Mouse (Mus musculus) heart, postnatal 0 days (tissue): ENCODE data around the gene Mlkl. TPM values are rescaled to one million over a fixed set of nuclear protein-coding genes. Genes with fewer than 3 reads are reported as not detected.
"Not testable (repeated sequence)": the region's sequence is repeated elsewhere in the genome, so short reads cannot be mapped to it uniquely, and the experiment has no call there.

ENCODE experiments used
- ATAC-seq: fragments of 200-750 bp; cut with Nextera tagmentation; 2 replicates; pipeline ENCODE4 v1.8.0; 2017; ENCODE audit warnings: low read depth, moderate number of reproducible peaks, moderate library complexity; ENCODE audit not compliant: insufficient read depth
- DNase-seq: peaks from one replicate; pipeline ENCODE4 v3.0.0-alpha.2; 2016; ENCODE audit warnings: low spot score
- H3K27ac ChIP-seq: fragments of 300-500 bp; sonication (generic); 2 replicates; pipeline ENCODE4 v1.5.1; 2014; ENCODE audit warnings: low read depth, mild to moderate bottlenecking
- H3K27me3 ChIP-seq: fragments of 300-500 bp; sonication (generic); 2 replicates; pipeline ENCODE4 v1.6.1; 2014; ENCODE audit warnings: low read length, mixed read lengths; ENCODE audit not compliant: control insufficient read depth, insufficient read depth
- H3K36me3 ChIP-seq: fragments of 300-500 bp; sonication (generic); replicated peaks from 2 replicates; pipeline ENCODE4 v1.6.1; 2014; ENCODE audit warnings: low read length, mixed read lengths; ENCODE audit not compliant: control insufficient read depth, insufficient read depth
- H3K4me1 ChIP-seq: fragments of 300-500 bp; sonication (generic); 2 replicates; pipeline ENCODE4 v1.6.1; 2014; ENCODE audit warnings: antibody characterized with exemption; ENCODE audit not compliant: control insufficient read depth, insufficient read depth
- H3K4me2 ChIP-seq: fragments of 300-500 bp; sonication (generic); 2 replicates; pipeline ENCODE4 v1.6.1; 2014; ENCODE audit warnings: low read depth, mild to moderate bottlenecking, low read length, moderate library complexity
- H3K4me3 ChIP-seq: fragments of 300-500 bp; sonication (generic); 2 replicates; pipeline ENCODE4 v1.5.1; 2014; ENCODE audit warnings: low read depth, low read length
- H3K9ac ChIP-seq: fragments of 300-500 bp; sonication (generic); replicated peaks from 2 replicates; pipeline ENCODE4 v1.6.1; 2014; ENCODE audit warnings: low read depth, low read length, mixed read lengths
- H3K9me3 ChIP-seq: fragments of 300-500 bp; sonication (generic); replicated peaks from 2 replicates; pipeline ENCODE4 v1.6.1; 2016; ENCODE audit warnings: low read length; ENCODE audit not compliant: control insufficient read depth
- CTCF ChIP-seq: IDR thresholded peaks from 2 replicates; pipeline ENCODE4 v1.5.1; 2016; ENCODE audit warnings: antibody characterized with exemption, control low read depth, low read depth
- EP300 ChIP-seq: IDR thresholded peaks from 2 replicates; pipeline ENCODE4 v1.6.1; 2016; ENCODE audit warnings: antibody characterized with exemption, low read depth
- WGBS: fragments of 180-500 bp; shearing (Covaris S2); extraction: QIAGEN DNeasy Blood & Tissue Kit; methylation state at CpG from one replicate; pipeline ENCODE4 v1.1.7; 2014; 5-methylcytosine and 5-hydroxymethylcytosine counted together
- polyA plus RNA-seq: library from polyadenylated mRNA; unstranded; fragments of >200 nt; fragmentation: Nextera tagmentation; extraction: Ambion mirVana; gene quantifications from 2 replicates; pipeline ENCODE4 v1.2.1, GENCODE M21; 2015
- total RNA-seq: library from RNA; depleted of rRNA; stranded (reverse); fragments of >200 nt; gene quantifications from 2 replicates; pipeline ENCODE4 v1.2.3, GENCODE M21; 2014; ENCODE audit warnings: low replicate concordance

Mlkl gene
- total and polyA plus RNA-seq, 2 experiments from 2014 or later, result 3.1 to 4.2 TPM

DNA sequence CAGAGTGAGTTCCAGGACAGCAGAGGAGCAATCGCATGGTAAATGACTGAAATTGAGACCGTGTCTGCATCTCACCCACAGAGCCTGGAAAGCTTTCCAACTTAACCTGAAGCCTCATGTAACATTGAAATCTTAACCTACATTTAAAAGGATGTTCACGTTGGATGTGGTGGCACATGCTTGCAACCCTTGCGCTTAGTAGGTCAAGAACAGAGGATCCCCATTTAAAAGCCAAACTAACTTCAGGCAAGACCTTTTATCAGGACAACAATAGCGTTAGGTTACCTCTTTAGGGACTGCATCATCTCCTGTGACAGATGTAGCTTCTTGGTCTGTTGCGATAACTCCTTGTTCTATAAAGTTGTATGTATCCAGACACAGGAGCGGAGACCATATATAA, 47.4 kb downstream of the Mlkl start:
- H3K4me1 ChIP-seq, result no peaks in the 10 kb centered on the region
- no peak overlapping the region for H3K4me3 ChIP-seq
- WGBS, result 95% methylated on average over 7 of the region's 7 CpGs
- H3K9ac ChIP-seq, result no peak overlapping the region
- no peak for TF ChIP-seq CTCF
- TF ChIP-seq EP300, result no peak
- H3K36me3 ChIP-seq, result peaks cover 76% of the 10 kb centered on the region
- H3K27me3 ChIP-seq, result no peaks in the 10 kb centered on the region
- H3K9me3 ChIP-seq, result no peaks in the 10 kb centered on the region
- H3K27ac ChIP-seq, result no peak overlapping the region
- DNase-seq (no peak), ATAC-seq (no peak)
- no peak overlapping the region for H3K4me2 ChIP-seq

DNA sequence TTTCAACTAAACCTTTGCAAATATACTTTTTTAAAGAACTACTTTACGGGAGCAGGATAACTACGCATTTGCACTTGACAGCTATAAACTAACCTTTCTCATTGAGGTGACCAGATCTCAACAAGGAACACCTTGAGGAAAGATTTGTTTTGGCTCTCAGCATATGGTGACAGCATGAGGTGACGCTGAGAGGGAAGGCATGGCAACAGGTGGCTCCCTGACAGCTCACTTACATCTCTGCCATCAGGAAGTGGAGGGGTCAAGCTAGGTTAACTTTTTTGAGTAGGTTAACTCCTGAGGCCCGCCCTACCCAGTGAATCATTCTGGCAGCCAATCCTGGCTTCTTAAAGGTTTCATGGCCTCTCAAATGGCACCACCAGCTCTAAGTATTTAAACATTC, 52.4 kb downstream of the Mlkl start:
- Histone ChIP-seq H3K27ac (no peak overlapping the region), H3K9ac (no peak overlapping the region)

DNA sequence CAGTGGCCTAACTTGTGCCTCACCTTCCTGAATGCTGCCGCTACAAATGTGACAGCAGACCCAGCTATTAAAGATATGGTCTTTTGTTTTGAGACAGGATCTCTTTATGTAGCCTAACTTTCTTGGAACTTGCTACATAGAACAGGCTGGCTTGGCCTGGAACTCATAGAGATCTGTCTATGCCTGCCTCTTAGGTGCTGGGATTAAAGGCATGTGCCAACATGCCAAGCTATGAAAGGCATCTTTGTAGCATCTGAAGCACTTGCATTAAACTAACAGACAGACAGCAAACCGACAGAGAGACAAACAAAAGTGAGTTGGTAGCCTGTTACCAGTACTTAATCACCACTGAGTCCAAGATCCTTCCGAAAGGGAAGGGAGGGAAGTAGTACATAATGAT, 55.9 kb downstream of the Mlkl start:
- TF ChIP-seq CTCF (no peak), EP300 (no peak)
- H3K4me3 ChIP-seq, result no peak overlapping the region
- DNase-seq (no peak), ATAC-seq (no peak)
- no peak overlapping the region for H3K27ac ChIP-seq
- H3K4me1 ChIP-seq, result no peaks in the 10 kb centered on the region
- no peaks in the 10 kb centered on the region for H3K9me3 ChIP-seq
- H3K4me2 ChIP-seq, result no peak overlapping the region
- no peak overlapping the region for H3K9ac ChIP-seq
- no peaks in the 10 kb centered on the region for H3K27me3 ChIP-seq
- peaks cover 89% of the 10 kb centered on the region for H3K36me3 ChIP-seq
- 89% methylated on average over 3 of the region's 3 CpGs for WGBS

More for the DNA sequence above, 52.4 kb downstream of the Mlkl start:
- no peaks in the 10 kb centered on the region for H3K27me3 ChIP-seq
- whole genome bisulfite sequencing, result 88% methylated on average over 4 of the region's 4 CpGs
- H3K4me3 ChIP-seq, result no peak overlapping the region
- no peak for TF ChIP-seq EP300
- TF ChIP-seq CTCF, result no peak
- no peak for DNase-seq
- no peaks in the 10 kb centered on the region for H3K4me1 ChIP-seq
- peaks cover 88% of the 10 kb centered on the region for H3K36me3 ChIP-seq
- H3K9me3 ChIP-seq, result no peaks in the 10 kb centered on the region
- no peak for ATAC-seq
- no peak overlapping the region for H3K4me2 ChIP-seq

DNA sequence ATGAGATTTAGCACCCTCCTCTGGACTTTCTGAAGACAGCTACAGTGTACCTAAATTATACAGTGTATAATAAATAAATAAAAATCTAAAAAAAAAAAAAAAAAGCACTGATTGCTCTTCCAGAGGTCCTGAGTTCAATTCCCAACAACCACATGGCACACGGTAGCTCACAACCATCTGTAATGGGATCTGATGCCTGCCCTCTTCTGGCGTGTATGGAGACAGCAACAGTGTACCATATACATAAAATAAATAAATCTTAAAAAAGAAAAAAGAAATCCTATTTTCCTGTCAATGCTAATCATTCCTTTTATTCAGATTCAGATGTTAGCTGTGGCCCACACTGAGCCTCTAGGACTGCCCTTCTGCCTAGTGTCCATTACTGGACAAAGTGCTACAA, 69.7 kb downstream of the Mlkl start:
- 82% methylated on average over 2 of the region's 2 CpGs for WGBS
- DNase-seq, result no peak
- H3K27me3 ChIP-seq, result no peaks in the 10 kb centered on the region
- H3K4me1 ChIP-seq, result no peaks in the 10 kb centered on the region
- TF ChIP-seq EP300 (no peak), CTCF (peak; percentile 13; the same call in 1 of the 2 replicates)
- no peak overlapping the region for H3K27ac ChIP-seq
- no peaks in the 10 kb centered on the region; the same call in 1 of the 2 replicates for H3K9me3 ChIP-seq
- H3K4me2 ChIP-seq, result no peak overlapping the region
- peaks cover 21% of the 10 kb centered on the region for H3K36me3 ChIP-seq
- no peak overlapping the region for H3K9ac ChIP-seq
- H3K4me3 ChIP-seq, result no peak overlapping the region
- no peak for ATAC-seq

DNA sequence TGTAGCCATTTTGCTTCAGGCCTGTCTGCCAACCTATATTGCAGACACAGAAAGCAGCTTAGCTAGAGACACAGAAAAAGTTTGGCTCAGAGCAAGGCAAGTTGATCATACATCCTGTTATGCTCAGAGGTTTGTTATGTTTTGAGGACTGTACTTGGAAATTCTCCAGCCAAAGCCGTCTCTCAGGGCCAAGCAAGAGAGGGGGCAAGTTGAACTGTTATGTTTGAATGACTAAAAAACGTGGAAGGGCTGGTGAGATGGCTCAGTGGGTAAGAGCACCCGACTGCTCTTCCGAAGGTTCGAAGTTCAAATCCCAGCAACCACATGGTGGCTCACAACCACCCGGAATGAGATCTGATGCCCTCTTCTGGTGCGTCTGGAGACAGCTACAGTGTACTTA, 71.8 kb downstream of the Mlkl start:
- H3K4me1 ChIP-seq, H3K27me3 ChIP-seq, H3K9me3 ChIP-seq, H3K4me3 ChIP-seq, H3K4me2 ChIP-seq, H3K27ac ChIP-seq, ATAC-seq, DNase-seq, H3K9ac ChIP-seq: not testable (repeated sequence)
- 72% methylated on average over 7 of the region's 7 CpGs for WGBS
- H3K36me3 ChIP-seq, result peaks cover 12% of the 10 kb centered on the region

DNA sequence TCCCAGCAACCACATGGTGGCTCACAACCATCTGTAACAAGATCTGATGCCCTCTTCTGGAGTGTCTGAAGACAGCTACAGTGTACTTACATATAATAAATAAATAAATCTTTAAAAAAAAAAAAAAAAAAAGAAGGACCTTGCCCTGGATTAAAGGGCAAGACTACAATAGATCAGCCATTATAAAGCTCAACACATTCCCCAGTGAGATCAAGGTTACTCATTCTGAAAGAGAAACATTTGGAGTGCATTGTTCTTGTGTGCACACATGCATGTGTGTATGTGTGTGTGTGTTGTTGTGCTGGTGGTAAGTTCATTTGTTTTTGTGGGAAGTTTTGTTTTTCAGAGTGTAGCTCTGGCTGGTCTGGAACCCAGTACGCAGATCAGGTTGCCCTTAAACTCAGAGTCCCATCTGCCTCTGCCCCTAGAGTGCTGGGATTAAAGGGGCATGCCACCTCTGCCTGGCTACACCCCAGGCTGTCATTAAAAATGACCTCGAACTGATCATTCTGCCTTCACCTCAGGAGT, 73.2 kb downstream of the Mlkl start:
- Histone ChIP-seq H3K36me3 (peaks cover 4% of the 10 kb centered on the region; the same call in 1 of the 2 replicates), H3K4me1 (0 out of 2 replicates have a peak, but pooled peaks cover 2% of the 10 kb centered on the region), H3K27ac (no peak overlapping the region), H3K4me3 (no peak overlapping the region), H3K4me2 (no peak overlapping the region), H3K9ac (no peak overlapping the region), H3K9me3 (no peaks in the 10 kb centered on the region; the same call in 1 of the 2 replicates), H3K27me3 (no peaks in the 10 kb centered on the region)
- no peak for TF ChIP-seq CTCF
- no peak for ATAC-seq
- whole genome bisulfite sequencing, result 75% methylated on average over 2 of the region's 2 CpGs
- no peak for DNase-seq
